Mouse (Mus musculus) gastrocnemius, postnatal 14 days (tissue): Measurements from ENCODE around the gene Snx17. TPM values are rescaled to one million over a fixed set of nuclear protein-coding genes. Genes with fewer than 3 reads are reported as not detected.

Source experiments
- DNase-seq: peaks from one replicate; pipeline ENCODE4 v3.0.0; 2021; ENCODE audit warnings: mixed read lengths
- intact Hi-C: fragments of 180-260 bp; cut with DNase I; formaldehyde crosslinking; loops from one replicate; pipeline ENCODE4 v1.15.1; 2025; ENCODE audit warnings: low total_unique reads
- total RNA-seq, 2 experiments: library from RNA; stranded (reverse); gene quantifications; 2 replicates each; pipeline ENCODE4 v1.2.3; 2021

Snx17 gene
- total RNA-seq, 2 experiments from 2014 or later = 42.4 to 42.7 TPM

DNA sequence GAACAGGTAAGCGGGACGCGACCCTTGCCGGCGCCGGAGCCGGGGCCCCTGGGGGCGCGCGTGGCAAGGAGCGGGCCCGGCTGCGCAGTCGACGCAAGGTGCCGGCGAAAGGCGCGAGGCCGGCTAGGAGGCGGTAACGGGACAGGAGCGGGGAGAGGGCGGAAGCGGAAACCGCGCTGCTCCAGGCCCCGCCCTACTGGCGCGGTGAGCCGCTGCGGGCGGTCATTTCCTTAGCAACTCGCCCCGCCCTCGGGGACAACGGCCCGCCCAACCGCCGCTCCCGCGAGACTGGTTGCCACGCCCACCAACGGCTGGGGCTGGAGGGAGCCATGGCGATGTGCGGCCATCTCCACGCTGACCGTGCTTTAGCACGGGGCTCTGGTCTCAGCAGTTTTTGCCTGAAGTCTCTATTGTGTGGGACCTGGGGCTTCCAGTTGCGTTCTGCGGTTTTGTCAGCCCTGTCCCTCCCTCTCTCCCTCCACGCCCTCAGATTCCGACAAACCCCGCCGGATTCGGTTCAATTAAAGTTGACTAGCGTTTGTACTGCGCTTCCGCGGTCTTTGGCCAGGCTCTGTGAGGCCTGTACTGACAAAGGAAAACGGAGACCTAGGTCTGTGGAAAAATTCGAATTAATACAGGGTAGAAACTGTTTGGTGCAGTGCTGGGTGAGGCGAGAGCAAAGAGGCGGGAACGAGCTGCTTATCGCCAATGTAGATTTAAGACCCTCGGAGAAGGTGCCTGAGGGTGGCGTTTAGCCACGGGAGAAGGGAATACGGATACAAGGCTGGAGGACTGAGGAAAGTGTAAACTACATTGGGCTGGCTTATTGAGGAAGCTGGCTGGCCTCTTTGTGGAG lies 27.6 kb downstream of the Snx17 start, which contains the start of gene Ppm1g:
Gene Ppm1g, minus strand, starts transcription at position 240 of the 856 bp plus-strand sequence.
- DNase-seq = peak; percentile 98
- intact Hi-C loops = no loop called here

DNA sequence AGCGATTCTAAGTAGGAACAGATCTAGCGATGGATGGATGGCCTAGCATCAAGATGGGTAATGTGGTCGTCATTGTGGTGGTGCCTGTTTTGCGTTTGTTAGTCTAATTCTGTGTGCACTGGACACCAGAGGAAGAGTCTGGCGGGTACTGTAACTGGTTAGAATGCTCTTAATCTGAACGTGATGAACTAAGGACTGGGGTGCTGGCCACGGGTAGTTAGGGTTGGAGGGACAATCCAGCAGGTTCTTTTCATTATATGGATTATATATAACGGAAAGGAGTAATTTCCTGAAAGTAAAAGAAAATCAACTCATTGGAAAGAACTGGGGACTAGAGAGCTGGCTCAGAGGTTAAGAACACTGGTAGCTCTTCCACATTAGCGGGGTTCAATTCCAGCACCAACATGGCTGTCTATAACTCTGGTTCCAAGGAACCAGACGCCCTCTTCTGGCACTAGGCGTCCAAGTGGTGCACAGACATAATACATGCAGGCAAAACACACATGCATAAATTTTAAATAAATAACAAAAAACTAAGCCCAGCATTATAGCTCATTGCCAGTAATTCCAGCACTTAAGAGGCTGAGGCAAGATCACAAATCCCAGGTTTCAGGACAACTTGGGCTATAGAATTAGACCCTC lies 28.4 kb downstream of the Snx17 start:
- DNase-seq = no peak
- intact Hi-C loops = no loop called here

DNA sequence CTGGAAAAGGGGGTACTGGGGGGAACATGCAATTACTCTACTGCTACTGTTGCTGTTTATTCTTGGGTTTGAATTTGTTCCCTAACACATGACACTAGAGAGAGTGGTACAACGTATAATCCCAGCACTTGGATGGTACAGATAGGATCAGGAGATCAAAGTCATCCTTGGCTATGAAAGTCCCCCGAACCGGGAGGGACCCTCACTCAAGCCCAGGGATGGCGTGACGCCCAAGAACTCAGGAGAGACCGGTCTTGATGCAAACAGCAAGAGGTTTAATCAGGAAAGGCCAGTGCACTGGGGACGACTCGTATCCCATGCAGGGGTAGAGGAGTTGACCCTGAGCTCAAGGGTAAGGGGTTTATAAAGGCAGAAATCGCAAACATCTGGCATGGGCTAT lies 29.7 kb downstream of the Snx17 start:
- intact Hi-C loops = no loop called here
- DNase-seq = no peak

DNA sequence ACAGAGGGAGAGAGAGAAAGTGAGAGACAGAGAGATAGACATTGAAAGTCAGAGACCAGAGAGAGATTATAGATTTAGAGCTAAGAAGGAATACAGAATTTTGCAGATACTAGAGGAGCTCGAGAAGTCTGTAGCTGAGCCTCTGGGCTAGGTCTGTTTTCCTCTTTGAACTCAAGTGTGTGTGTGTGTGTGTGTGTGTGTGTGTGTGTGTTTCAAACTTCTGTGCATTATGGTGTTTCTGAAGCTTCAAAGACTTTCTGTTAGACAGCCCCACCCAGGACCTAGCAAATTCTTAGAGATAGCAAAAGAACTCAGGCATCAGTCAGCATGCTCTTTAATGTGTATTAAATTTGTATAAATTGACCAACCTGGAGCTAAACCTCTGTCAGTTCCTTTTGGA lies 33.6 kb downstream of the Snx17 start:
- no peak for DNase-seq
- intact Hi-C loops = no loop called here

DNA sequence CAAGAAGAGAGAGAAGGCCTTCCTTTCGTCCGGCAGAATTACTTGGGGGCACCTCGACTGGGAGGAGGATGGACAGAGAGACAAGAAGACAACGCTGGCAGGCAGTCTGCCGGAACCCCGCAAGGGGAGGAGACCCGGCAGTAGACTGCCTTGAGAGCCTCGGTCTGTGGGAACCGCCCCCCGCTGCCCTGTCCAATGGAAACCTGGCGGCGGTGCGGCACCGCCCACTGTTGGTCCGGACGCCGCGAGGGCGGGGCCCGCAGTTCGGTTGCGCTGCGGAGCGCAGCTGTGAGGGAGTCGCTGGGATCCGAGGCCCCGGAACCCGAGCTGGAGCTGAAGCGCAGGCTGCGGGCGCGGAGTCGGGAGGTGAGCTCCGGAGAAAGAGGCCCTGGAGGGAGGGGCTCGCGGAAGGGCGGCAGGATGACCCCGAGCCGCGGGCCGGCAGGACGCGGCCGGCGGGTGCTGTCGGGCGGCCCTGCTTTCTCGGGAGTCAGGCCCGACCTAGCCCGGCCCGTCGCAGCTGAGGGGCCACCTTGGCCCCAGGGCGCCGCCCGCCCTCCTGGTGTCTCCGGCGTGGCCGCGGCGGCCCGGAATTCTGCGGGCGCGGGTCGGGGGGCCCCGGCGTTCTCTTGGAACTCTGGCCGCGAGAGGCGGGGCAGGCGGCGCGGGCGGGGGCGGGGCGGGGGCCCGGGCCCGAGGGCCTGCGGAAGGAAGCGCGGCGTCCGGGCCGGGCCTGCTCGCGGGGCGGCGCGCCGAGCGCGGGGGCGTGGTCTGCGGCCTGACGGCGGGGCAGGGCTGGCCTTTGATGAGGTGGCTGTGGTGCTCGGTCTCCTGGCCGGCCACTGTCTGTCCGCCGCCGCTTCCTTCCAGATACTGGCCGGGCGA lies 47.9 kb downstream of the Snx17 start, which contains the start of the genes Nrbp1 and Gm9970:
Gene Nrbp1, plus strand, starts transcription at position 228 of the 885 bp plus-strand sequence.
Gene Gm9970, minus strand, starts transcription at position 596 of the 885 bp plus-strand sequence.
- peak; percentile 97 for DNase-seq
- intact Hi-C loops = no loop called here

DNA sequence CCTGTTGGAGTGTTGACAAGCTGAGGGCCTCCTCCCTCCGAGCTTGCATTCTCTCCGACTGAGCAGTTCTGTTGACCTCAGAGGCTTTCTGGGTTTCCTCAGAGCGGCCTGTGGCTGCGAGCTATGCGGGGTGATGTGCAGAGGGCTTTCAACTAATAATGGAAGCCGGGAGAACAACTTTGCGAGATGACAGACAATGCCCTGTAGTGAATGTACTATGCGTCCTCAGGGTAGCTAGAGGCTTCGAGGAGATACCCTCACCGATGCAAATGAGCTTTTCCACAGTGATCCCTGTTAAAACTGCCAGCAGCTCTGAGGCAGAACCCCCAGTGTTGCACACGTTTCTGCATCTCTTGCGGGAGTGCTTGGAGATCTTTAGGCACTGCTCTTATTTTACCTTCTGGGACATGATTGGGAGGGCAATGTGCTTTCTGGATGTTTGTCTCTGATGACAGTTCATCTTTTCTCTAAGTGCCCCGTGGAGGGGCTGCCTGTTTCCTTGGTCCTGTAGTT lies 48.6 kb downstream of the Snx17 start:
- intact Hi-C loops = no loop called here
- no peak for DNase-seq

DNA sequence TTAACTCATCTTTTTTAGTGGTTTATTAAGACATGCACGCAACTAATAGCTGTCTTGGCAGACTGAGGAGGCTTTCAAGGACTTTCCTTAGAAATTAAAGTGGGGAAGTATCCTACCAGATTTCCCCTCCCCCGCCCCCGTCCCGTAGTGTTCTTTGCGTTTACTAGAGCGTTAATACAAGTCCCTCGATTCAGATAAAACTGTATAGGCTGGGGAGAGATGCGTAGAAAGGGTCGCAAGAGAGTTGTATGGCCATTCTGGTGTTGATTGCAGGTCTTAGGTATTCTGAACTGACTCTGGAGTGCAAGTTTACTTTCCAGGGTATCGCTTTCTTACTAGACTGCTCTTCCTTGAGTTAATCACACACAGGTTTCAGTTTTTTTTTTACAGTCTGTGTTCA lies 49.2 kb downstream of the Snx17 start:
- intact Hi-C loops = no loop called here
- no peak for DNase-seq

Other genes starting within 250 kb of the Snx17 start
- gene Cgref1, start 247.6 kb upstream of the Snx17 start, total RNA-seq = 1 to 10 TPM; 4.5 to 7.7 TPM
- gene Preb, start 232.9 kb upstream of the Snx17 start, total RNA-seq = 10 to 100 TPM; 77.5 to 90.5 TPM
- under 1 TPM; 0.35 to 0.66 TPM for gene Tcf23, start 224.6 kb upstream of the Snx17 start, total RNA-seq
- gene Atraid, start 144.9 kb upstream of the Snx17 start, total RNA-seq = 10 to 100 TPM; 56.7 to 63.5 TPM
- 1 to 10 TPM; 2.5 to 2.8 TPM for gene Slc5a6, start 144.3 kb upstream of the Snx17 start, total RNA-seq
- 10 to 100 TPM; 12.3 to 19.9 TPM for gene Cad, start 138.4 kb upstream of the Snx17 start, total RNA-seq
- not detected for gene Dnajc5g, start 86.9 kb upstream of the Snx17 start, total RNA-seq
- under 1 TPM in 1 of 2 experiments, not detected in 1; 0.10 TPM for gene Slc30a3, start 85.0 kb upstream of the Snx17 start, total RNA-seq
- gene Trim54, start 76.5 kb upstream of the Snx17 start, total RNA-seq = 100 to 1,000 TPM; 190 to 215 TPM
- not detected for gene Ucn, start 54.4 kb upstream of the Snx17 start, total RNA-seq
- gene Mpv17, start 39.0 kb upstream of the Snx17 start, total RNA-seq = 10 to 100 TPM; 33.9 to 37.3 TPM
- under 1 TPM; 0.25 to 0.60 TPM for gene Gm29609, start 13.3 kb upstream of the Snx17 start, total RNA-seq
- 10 to 100 TPM; 23.2 to 28.6 TPM for gene Gtf3c2, start 13.1 kb upstream of the Snx17 start, total RNA-seq
- 10 to 100 TPM; 44.4 to 48.7 TPM for gene Eif2b4, start 203 bp downstream of the Snx17 start, total RNA-seq
- gene Zfp513, start 9.1 kb downstream of the Snx17 start, total RNA-seq = 1 to 10 TPM; 7.1 TPM
- gene Ppm1g, start 27.5 kb downstream of the Snx17 start, total RNA-seq = 10 to 100 TPM; 38.0 to 39.8 TPM
- 10 to 100 TPM; 61.1 to 63.4 TPM for gene Nrbp1, start 47.6 kb downstream of the Snx17 start, total RNA-seq
- gene Gm9970, start 48.0 kb downstream of the Snx17 start, total RNA-seq = not detected
- gene Krtcap3, start 58.5 kb downstream of the Snx17 start, total RNA-seq = 1 to 10 TPM in 1 of 2 experiments, under 1 TPM in 1; 0.47 to 1.9 TPM
- gene Ift172, start 97.9 kb downstream of the Snx17 start, total RNA-seq = 10 to 100 TPM; 19.6 to 21.2 TPM
- 1 to 10 TPM; 3.5 to 4.9 TPM for gene Fndc4, start 102.9 kb downstream of the Snx17 start, total RNA-seq
- not detected for gene Gckr, start 104.2 kb downstream of the Snx17 start, total RNA-seq